Mouse (Mus musculus): Measurements from ENCODE around the gene Elf5.

DNA sequence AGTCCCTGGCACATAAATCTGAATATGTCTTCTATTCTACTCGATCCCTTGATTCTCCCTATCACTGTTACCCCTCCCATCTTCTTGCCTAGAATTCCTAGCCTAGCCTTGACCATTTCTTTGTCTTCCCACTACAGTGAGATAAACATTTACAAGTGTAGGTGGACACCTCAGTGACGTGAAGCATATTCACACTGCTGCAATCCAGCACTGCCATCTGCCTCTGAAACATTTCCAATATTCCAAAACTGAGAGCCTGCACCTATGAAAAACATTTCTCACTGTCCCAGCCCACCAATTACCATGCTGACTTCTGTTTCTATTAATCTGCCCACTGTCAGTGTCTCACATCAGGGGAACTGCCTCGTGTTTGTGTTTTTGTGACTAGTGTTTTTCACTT, 5.2 kb upstream of the Elf5 start:
- TF ChIP-seq CTCF (IDR thresholded peaks at IDR 0.05; ENCODE audit: low read depth) (no peak), EP300 (IDR thresholded peaks at IDR 0.05; ENCODE audit: low read depth) (no peak)

Measured in liver, postnatal 0 days (tissue).